Mouse (Mus musculus) mouse trophoblast stem cell (cell line): ENCODE data around the gene Tnxb.
"Not testable (repeated sequence)": the region's sequence is repeated elsewhere in the genome, so short reads cannot be mapped to it uniquely, and the experiment has no call there.

Source experiments
- in situ Hi-C, 2 experiments: fragments of 300-500 bp; cut with MseI, MboI; formaldehyde crosslinking; loops; 2 replicates in 1 of 2; 3 replicates in 1 of 2; pipeline ENCODE4 v1.15.1; 2025

The Tnxb gene

GRCm38 (mm10) chr17:34729155-34729554 lies 58.8 kb downstream of the Tnxb start:
- in situ Hi-C loops, result not testable (repeated sequence)

GRCm38 (mm10) chr17:34729779-34730553 lies 59.6 kb downstream of the Tnxb start:
- in situ Hi-C loops, result not testable (repeated sequence)

- in situ Hi-C loops, result not testable (repeated sequence)
Measured at GRCm38 (mm10) chr17:34737466-34737865, 67.1 kb downstream of the Tnxb start.

GRCm38 (mm10) chr17:34739708-34740107 lies 69.4 kb downstream of the Tnxb start:
- in situ Hi-C loops, result not testable (repeated sequence)

GRCm38 (mm10) chr17:34740280-34740679 lies 69.9 kb downstream of the Tnxb start:
- in situ Hi-C loops, result no loop called here

GRCm38 (mm10) chr17:34743719-34744118 lies 73.4 kb downstream of the Tnxb start, which contains the start of gene C4b:
Gene C4b (minus strand): TSS chr17:34743882.
- in situ Hi-C loops, result no loop called here

GRCm38 (mm10) chr17:34744206-34744605 lies 73.9 kb downstream of the Tnxb start:
- in situ Hi-C loops, result no loop called here

- in situ Hi-C loops, result not testable (repeated sequence)
Measured at GRCm38 (mm10) chr17:34744611-34745010, 74.3 kb downstream of the Tnxb start.

GRCm38 (mm10) chr17:34745166-34745565 lies 74.8 kb downstream of the Tnxb start:
- in situ Hi-C loops, result not testable (repeated sequence)

- in situ Hi-C loops, result no loop called here
Measured at GRCm38 (mm10) chr17:34746531-34746930, 76.2 kb downstream of the Tnxb start.

GRCm38 (mm10) chr17:34761471-34761870 lies 91.1 kb downstream of the Tnxb start:
- in situ Hi-C loops, result no loop called here
